ENCODE assay signal across 8 mouse cellular contexts in genomic region chr2:14602788-14603187, GRCm38 (mm10). TPM values are rescaled to one million over a fixed set of nuclear protein-coding genes. Genes with fewer than 3 reads are reported as not detected.
A peak's percentile ranks its signal among the peaks of the same experiment; 100 is the strongest.
DNase-seq lines count a peak whose midpoint lies in the region; ATAC-seq and TF ChIP-seq lines count a peak whose summit lies in the region.

TSS of gene Cacnb2 (plus strand) at chr2:14603088.

- 0 out of 2 replicates have a peak within 1 kb of the TSS, but pooled peaks have one; percentile 53 for H3K9ac ChIP-seq in liver, adult 2 months (ENCODE audit: low read depth, low read length)
- H3K9ac ChIP-seq in embryonic facial prominence, embryonic 12.5 days: peak within 1 kb of the TSS; percentile 61
- peak within 1 kb of the TSS; percentile 67 for H3K9ac ChIP-seq in hindbrain, embryonic 12.5 days
- H3K9ac ChIP-seq in liver, embryonic 15.5 days: 0 out of 2 replicates have a peak within 1 kb of the TSS, but pooled peaks have one; percentile 21

- peak within 1 kb of the TSS; percentile 67 for H3K4me3 ChIP-seq in liver, adult 2 months (ENCODE audit: insufficient read depth, low read depth, low read length)
- H3K4me3 ChIP-seq in embryonic facial prominence, embryonic 12.5 days: peak within 1 kb of the TSS; percentile 61
- H3K4me3 ChIP-seq in hindbrain, embryonic 12.5 days: peak within 1 kb of the TSS; percentile 55
- peak within 1 kb of the TSS; percentile 54 for H3K4me3 ChIP-seq in liver, embryonic 15.5 days (replicated peaks)

- TF ChIP-seq POLR2A in liver, adult 2 months (IDR thresholded peaks at IDR 0.05; ENCODE audit: extremely low read depth, insufficient read depth, low read length): no peak

- H3K36me3 ChIP-seq in liver, adult 2 months (ENCODE audit: control insufficient read depth, insufficient read depth, low read length): no peaks in the 10 kb centered on the region
- H3K36me3 ChIP-seq in embryonic facial prominence, embryonic 12.5 days: no peaks in the 10 kb centered on the region
- no peaks in the 10 kb centered on the region for H3K36me3 ChIP-seq in hindbrain, embryonic 12.5 days
- no peaks in the 10 kb centered on the region for H3K36me3 ChIP-seq in liver, embryonic 15.5 days (replicated peaks)

- DNase-seq in liver, adult 2 months (ENCODE audit: extremely low read depth, low read depth, low spot score): no peak
- no peak for DNase-seq in liver
- no peak for DNase-seq in right cerebral cortex, postnatal 36 days (ENCODE audit: low spot score in 2 of 2)
- no peak for DNase-seq in spleen, postnatal 36 days (ENCODE audit: low spot score in 2 of 2)

- no peak within 1 kb of the TSS for H3K27ac ChIP-seq in liver, adult 2 months (replicated peaks; ENCODE audit: insufficient read depth, low read depth, low read length)
- H3K27ac ChIP-seq in embryonic facial prominence, embryonic 12.5 days: peak within 1 kb of the TSS; percentile 65; the same call in 1 of the 2 replicates
- no peak within 1 kb of the TSS for H3K27ac ChIP-seq in hindbrain, embryonic 12.5 days
- H3K27ac ChIP-seq in liver, embryonic 15.5 days (replicated peaks): no peak within 1 kb of the TSS

- peaks cover 4% of the 10 kb centered on the region for H3K4me1 ChIP-seq in liver, adult 2 months (ENCODE audit: control insufficient read depth, insufficient read depth, low read length)
- peaks cover 4% of the 10 kb centered on the region; the same call in 1 of the 2 replicates for H3K4me1 ChIP-seq in embryonic facial prominence, embryonic 12.5 days
- peaks cover 14% of the 10 kb centered on the region for H3K4me1 ChIP-seq in hindbrain, embryonic 12.5 days
- H3K4me1 ChIP-seq in liver, embryonic 15.5 days (replicated peaks): 0 out of 2 replicates have a peak, but pooled peaks cover 7% of the 10 kb centered on the region

- H3K9me3 ChIP-seq in embryonic facial prominence, embryonic 12.5 days: no peaks in the 10 kb centered on the region
- H3K9me3 ChIP-seq in hindbrain, embryonic 12.5 days (replicated peaks): no peaks in the 10 kb centered on the region
- no peaks in the 10 kb centered on the region for H3K9me3 ChIP-seq in liver, embryonic 15.5 days (replicated peaks)

- H3K4me2 ChIP-seq in embryonic facial prominence, embryonic 12.5 days (replicated peaks): peak within 1 kb of the TSS; percentile 91
- peak within 1 kb of the TSS; percentile 80 for H3K4me2 ChIP-seq in hindbrain, embryonic 12.5 days (replicated peaks)
- H3K4me2 ChIP-seq in liver, embryonic 15.5 days: peak within 1 kb of the TSS; percentile 66

- TF ChIP-seq CTCF in liver, adult 2 months (IDR thresholded peaks at IDR 0.05; ENCODE audit: low read depth, low read length): no peak

- ATAC-seq in embryonic facial prominence, embryonic 12.5 days (ENCODE audit: insufficient number of reproducible peaks, insufficient read depth, low FRiP score, low TSS enrichment): no peak
- no peak for ATAC-seq in hindbrain, embryonic 12.5 days (ENCODE audit: low FRiP score)
- ATAC-seq in liver, embryonic 15.5 days (ENCODE audit: insufficient read depth): peak; percentile 36; the same call in 1 of the 2 replicates
- no peak for ATAC-seq in megakaryocyte-erythroid progenitor cell, adult 5-6 weeks (replicated peaks; ENCODE audit: low FRiP score, low TSS enrichment, poor library complexity, severe bottlenecking)

- H3K27me3 ChIP-seq in liver, adult 2 months (ENCODE audit: control insufficient read depth, insufficient read depth, low read length): peaks cover 12% of the 10 kb centered on the region
- H3K27me3 ChIP-seq in embryonic facial prominence, embryonic 12.5 days: peaks cover 4% of the 10 kb centered on the region; the same call in 1 of the 2 replicates
- H3K27me3 ChIP-seq in hindbrain, embryonic 12.5 days: peaks cover 28% of the 10 kb centered on the region
- peaks cover 30% of the 10 kb centered on the region for H3K27me3 ChIP-seq in liver, embryonic 15.5 days

- WGBS in liver, adult 2 months: 37% methylated on average over 3 of the region's 3 CpGs
- WGBS in embryonic facial prominence, embryonic 12.5 days: 61% methylated on average over 3 of the region's 3 CpGs
- 76% methylated on average over 3 of the region's 3 CpGs for WGBS in hindbrain, embryonic 12.5 days
- 37% methylated on average over 3 of the region's 3 CpGs for WGBS in liver, embryonic 15.5 days (ENCODE audit: insufficient replicate concordance)

- H3K79me2 ChIP-seq in liver, adult 2 months (ENCODE audit: control insufficient read depth, insufficient read depth, low read length): no peaks in the 10 kb centered on the region

RNA-seq across cellular contexts. Expression of gene Cacnb2, which starts in this region (rescaled TPM):
- 0.46 and 1.1 TPM in 2 replicates for total RNA-seq in liver, adult 2 months (2014; rRNA removed)
- 0.06 and 0.12 TPM in 2 replicates for polyA plus RNA-seq in liver, adult 2 months (2012; rRNA removed)
- polyA plus RNA-seq in embryonic facial prominence, embryonic 12.5 days (2016; fragmentation: Nextera tagmentation; extraction: Ambion mirVana): 2.3 and 3.4 TPM in 2 replicates
- polyA plus RNA-seq in hindbrain, embryonic 12.5 days (2016; fragmentation: Nextera tagmentation; extraction: Ambion mirVana): 3.6 TPM in 2 replicates
- polyA plus RNA-seq in liver, embryonic 15.5 days (2015; fragmentation: Nextera tagmentation; extraction: Ambion mirVana): 0.38 and 0.56 TPM in 2 replicates
- 0.70 and 2.6 TPM in 2 replicates for total RNA-seq in megakaryocyte-erythroid progenitor cell, adult 5-6 weeks (2014; fragmentation: Nextera tagmentation)
- total RNA-seq in megakaryocyte-erythroid progenitor cell, adult 5-6 weeks (2017): 4.3 TPM in 1 of 2 replicates, not detected in the other

Comparison
In these comparisons a context has a peak if more than half of its experiments do, and no peak if none do; other contexts are left out.
1. Peak in ATAC-seq, H3K4me3 ChIP-seq, H3K9ac ChIP-seq and H3K4me2 ChIP-seq in liver, embryonic 15.5 days; RNA of the gene not detected or under 1 TPM.